Mouse (Mus musculus) spleen, adult 2 months (tissue): Measurements from ENCODE around the gene Cep135.

ENCODE experiments used
- CTCF ChIP-seq: fragments of 200-500 bp; IDR thresholded peaks from 2 replicates; pipeline ENCODE4 v1.5.1; 2011; ENCODE audit warnings: mild to moderate bottlenecking, inconsistent platforms; ENCODE audit not compliant: insufficient read depth, insufficient read length, insufficient replicate concordance; ENCODE audit errors: extremely low read depth
- POLR2A ChIP-seq: fragments of 200-500 bp; IDR thresholded peaks from 2 replicates; pipeline ENCODE4 v1.6.1; 2011; ENCODE audit warnings: low read depth, low read length, inconsistent platforms

DNA sequence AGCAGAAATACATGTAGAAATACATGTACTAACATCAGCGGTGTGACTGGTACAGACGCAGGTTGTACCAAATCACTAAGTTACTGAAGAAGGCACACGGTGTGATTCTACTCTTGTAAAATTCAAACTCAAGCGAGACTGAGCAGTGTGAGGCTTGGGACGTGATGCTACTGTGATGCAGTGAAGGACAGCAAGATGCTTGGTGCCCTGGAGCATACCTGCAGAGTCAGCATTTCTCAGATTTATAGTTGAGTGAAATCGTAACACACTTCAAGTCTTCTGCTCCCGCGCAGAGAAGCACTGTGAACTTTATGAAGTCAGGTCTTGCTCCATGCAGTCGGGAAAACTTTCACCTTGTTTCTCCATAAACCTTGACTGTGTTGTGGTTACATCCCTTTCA lies 35.3 kb downstream of the Cep135 start:
- TF ChIP-seq POLR2A (no peak), CTCF (no peak)
